Mouse (Mus musculus) embryo, embryonic 11.5 days (tissue): ENCODE results near the gene Ndufb3.
"Not testable (repeated sequence)": the region's sequence is repeated elsewhere in the genome, so short reads cannot be mapped to it uniquely, and the experiment has no call there.

ENCODE experiments used
- DNase-seq: peaks from one replicate; pipeline ENCODE4 v3.0.0-alpha.2; 2012; ENCODE audit warnings: low read depth, low spot score

Gene Ndufb3

GRCm38 (mm10) chr1:58586171-58586997 is at the start of gene Ndufb3, which contains the start of gene Fam126b:
Gene Ndufb3 (plus strand): TSS chr1:58586384.
Gene Fam126b (minus strand): TSS chr1:58586323.
- DNase-seq = peak; percentile 80

DNA sequence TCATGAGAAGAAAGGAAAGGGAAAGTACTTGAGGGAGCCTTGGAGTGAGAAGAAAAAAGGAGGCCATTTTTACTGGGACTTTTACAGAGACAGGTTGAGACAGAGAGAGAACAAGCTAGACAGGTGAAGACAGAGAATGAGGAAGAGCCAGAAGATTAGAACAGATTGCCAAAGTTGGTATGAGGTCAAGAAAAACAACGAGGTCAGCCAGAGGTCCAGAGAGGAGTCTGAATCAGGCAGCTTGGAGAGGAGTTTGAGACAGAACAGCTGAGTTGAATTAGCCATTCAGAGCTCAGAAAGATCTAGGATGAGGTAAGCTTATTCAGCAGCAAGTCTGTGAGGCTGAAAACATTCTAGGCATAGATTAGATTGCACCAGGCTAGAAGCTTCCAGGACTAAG is 44.8 kb upstream of the Ndufb3 start:
- DNase-seq = no peak

DNA sequence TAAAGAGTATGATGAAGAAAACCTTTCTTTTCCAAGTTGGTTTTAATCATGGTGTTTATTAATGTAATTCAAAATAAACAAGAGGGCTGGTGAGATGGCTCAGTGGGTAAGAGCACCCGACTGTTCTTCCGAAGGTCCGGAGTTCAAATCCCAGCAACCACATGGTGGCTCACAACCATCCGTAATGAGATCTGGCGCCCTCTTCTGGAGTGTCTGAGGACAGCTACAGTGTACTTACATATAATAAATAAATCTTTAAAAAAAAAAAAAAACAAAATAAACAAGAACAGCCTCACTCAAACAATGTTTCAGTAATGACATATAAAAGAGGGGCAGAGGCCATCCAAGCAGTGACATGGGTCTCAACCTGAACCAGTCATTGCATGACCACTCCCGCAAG is 25.8 kb upstream of the Ndufb3 start:
- DNase-seq = not testable (repeated sequence)

- DNase-seq = no peak
These were observed 23.7 kb upstream of the Ndufb3 start for GRCm38 (mm10) chr1:58562455-58562854.

GRCm38 (mm10) chr1:58564981-58565380 is 21.2 kb upstream of the Ndufb3 start:
- DNase-seq = no peak

GRCm38 (mm10) chr1:58566621-58567020 is 19.6 kb upstream of the Ndufb3 start:
- DNase-seq = no peak

GRCm38 (mm10) chr1:58568456-58569130 is 17.6 kb upstream of the Ndufb3 start:
- no peak for DNase-seq

- DNase-seq = no peak
These were observed 15.7 kb upstream of the Ndufb3 start for GRCm38 (mm10) chr1:58570437-58570836.

GRCm38 (mm10) chr1:58579179-58579578 is 7.0 kb upstream of the Ndufb3 start:
- no peak for DNase-seq

- no peak for DNase-seq
These were observed 3.6 kb upstream of the Ndufb3 start for GRCm38 (mm10) chr1:58582611-58583010.

GRCm38 (mm10) chr1:58584271-58584670 is 1.9 kb upstream of the Ndufb3 start:
- no peak for DNase-seq

GRCm38 (mm10) chr1:58585373-58586170 is 612 bp upstream of the Ndufb3 start:
- DNase-seq = peak; percentile 22

DNA sequence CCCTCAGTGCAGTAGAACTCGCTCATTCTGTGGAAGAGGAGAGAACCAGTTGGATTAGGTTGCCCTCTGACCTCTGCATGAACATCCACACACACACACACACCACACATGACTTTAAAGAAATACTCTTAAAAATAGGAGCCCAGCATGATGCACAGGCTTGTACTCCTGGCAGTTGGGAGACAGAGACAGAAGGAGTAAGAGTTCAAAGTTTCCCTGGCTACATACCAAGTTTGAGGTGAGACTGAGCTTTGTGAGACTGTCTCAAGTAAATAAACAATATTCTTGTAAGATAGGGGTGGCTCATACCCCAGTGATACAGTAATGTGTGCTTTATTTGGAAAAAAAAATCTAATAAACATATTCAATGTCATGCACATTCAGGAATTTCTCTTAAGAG is 1.3 kb downstream of the Ndufb3 start:
- no peak for DNase-seq

DNA sequence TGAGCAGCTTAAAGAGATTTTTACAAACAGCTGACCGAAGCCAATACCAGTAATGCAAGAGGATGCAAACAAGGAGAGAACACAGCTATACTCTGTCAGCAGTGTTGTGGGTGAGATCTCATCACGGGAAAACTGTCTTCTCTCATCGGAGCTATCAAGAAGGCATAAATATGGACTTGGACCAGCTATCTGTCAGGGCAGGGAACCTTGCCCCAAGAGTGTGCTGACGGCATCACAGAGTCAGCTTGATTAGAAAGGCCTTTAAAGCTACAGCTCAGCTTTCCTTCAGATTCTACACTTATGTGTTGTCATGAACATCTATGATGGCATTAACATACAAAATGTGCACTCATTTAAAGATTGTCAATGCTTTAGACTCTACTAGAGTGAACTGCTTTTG is 16.5 kb downstream of the Ndufb3 start:
- DNase-seq = no peak

DNA sequence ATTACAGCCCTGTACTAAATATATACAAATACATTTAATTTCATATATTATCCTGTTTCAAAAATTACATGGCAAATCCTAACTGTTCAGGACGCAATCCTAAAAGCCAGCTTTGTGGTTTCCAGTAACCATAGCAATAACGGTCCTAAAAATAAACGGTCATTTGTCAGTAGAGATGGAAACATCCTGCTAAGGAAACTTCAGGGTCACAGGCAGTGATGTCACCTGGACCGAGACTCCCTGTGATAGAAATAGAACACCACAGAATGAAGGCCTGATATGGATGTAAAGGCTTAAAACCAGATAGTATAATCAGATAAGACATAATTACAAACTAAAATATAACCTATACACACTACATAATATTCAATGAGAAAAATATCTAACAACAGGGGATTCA is 17.6 kb downstream of the Ndufb3 start:
- DNase-seq = no peak

GRCm38 (mm10) chr1:58609591-58609990 is 23.4 kb downstream of the Ndufb3 start:
- not testable (repeated sequence) for DNase-seq

DNA sequence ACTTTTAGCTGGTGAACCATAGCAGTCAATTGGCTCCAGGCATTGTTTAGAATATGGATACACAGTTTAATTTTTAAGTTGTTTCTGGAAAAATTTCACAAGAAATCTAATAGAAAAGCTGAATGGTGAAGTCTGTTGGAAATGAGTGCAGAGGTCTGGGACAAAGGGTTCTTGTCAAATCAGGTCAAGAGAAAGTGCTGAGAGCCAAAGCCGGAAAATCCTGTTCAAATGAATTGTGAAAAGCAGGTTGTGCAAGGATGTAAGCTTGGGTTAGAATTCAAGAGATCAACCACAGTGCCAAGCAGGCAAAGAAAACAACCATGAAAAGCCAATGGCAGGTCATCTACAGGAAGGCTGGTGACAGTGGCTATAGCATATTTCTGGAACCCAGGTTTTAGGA is 24.0 kb downstream of the Ndufb3 start:
- no peak for DNase-seq

- DNase-seq = no peak
These were observed 24.4 kb downstream of the Ndufb3 start for GRCm38 (mm10) chr1:58610611-58611010.

DNA sequence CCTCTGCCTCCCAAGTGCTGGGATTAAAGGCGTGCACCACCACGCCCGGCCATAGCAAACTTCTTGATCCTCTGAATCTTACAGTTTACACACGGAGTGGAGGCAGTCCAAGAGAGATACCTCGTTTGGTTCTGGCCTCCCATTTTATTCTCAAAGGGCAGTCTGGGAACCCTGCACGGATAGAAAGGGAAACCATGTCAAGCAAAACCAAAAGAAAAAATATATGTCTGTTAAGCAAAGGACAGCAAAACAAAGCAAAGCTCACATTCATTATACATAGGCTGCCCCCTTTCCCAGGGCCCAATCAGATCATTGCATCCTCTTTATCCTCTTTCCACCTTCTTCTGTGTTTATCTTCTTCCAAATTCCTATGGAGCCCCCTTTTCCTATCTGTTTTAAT is 27.6 kb downstream of the Ndufb3 start:
- peak; percentile 4 for DNase-seq

DNA sequence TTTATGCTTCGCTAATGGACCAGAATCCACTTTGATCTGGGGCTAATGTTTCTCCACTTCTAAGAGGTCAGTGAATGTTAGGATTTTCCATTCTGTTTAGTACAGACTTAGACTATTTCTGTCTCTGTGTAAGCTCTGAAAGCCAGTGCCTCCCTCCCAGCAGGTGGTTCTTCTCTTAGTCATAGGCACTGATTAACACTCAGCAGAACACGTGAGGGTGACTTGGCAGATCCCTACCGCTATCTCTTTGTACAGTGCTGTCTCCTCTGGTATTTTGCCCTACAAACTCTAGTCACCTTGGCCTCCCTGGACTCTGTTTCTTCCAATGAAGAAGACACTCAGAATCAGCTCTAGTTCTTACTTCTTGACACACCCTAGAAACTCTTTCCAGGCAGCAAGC is 28.2 kb downstream of the Ndufb3 start:
- no peak for DNase-seq

DNA sequence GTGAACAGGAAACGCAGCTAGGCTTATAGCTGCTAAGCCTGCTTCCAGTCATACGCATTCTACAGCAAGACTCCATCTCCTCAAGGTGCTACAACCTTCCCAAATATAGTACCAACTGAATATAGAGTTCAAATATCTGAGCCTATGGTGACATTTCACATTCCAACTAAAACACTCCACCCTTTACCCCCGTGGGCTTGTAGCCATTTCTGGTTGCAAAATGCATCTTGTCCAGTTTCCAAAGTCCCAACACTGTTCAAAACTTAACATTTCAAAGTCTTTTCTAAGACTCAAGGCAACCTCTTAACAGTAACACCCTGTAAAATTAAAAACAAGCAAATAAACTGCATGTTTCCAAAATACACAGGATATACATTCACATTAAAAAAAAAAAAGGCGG is 29.0 kb downstream of the Ndufb3 start:
- no peak for DNase-seq

GRCm38 (mm10) chr1:58616176-58616575 is 30.0 kb downstream of the Ndufb3 start:
- DNase-seq = no peak
